Mouse (Mus musculus) midbrain, postnatal 0 days (tissue): ENCODE data around the gene Hoxd8. TPM values are rescaled to one million over a fixed set of nuclear protein-coding genes. Genes with fewer than 3 reads are reported as not detected.

ENCODE experiments used
- ATAC-seq: fragments of 200-750 bp; cut with Nextera tagmentation; 2 replicates; pipeline ENCODE4 v1.8.0; 2017; ENCODE audit warnings: moderate number of reproducible peaks, mild to moderate bottlenecking, moderate TSS enrichment, moderate library complexity; ENCODE audit not compliant: low FRiP score
- DNase-seq: peaks from one replicate; pipeline ENCODE4 v3.0.0-alpha.2; 2015; ENCODE audit warnings: low spot score
- H3K27ac ChIP-seq: fragments of 300-500 bp; sonication (generic); 2 replicates; pipeline ENCODE4 v1.5.1; 2014; ENCODE audit warnings: low read depth, mild to moderate bottlenecking, low read length, mixed read lengths
- H3K27me3 ChIP-seq: fragments of 300-500 bp; sonication (generic); 2 replicates; pipeline ENCODE4 v1.6.1; 2014; ENCODE audit warnings: low read length, control low read depth, mixed read lengths; ENCODE audit not compliant: insufficient read depth
- H3K36me3 ChIP-seq: fragments of 300-500 bp; sonication (generic); 2 replicates; pipeline ENCODE4 v1.6.1; 2014; ENCODE audit warnings: low read length, control low read depth, mixed read lengths; ENCODE audit not compliant: insufficient read depth
- H3K4me1 ChIP-seq: fragments of 300-500 bp; sonication (generic); 2 replicates; pipeline ENCODE4 v1.6.1; 2014; ENCODE audit warnings: mild to moderate bottlenecking, control low read depth, antibody characterized with exemption, low read length, mixed read lengths; ENCODE audit not compliant: insufficient read depth
- H3K4me2 ChIP-seq: fragments of 300-500 bp; sonication (generic); 2 replicates; pipeline ENCODE4 v1.6.1; 2014; ENCODE audit warnings: low read depth, mild to moderate bottlenecking, low read length, mixed read lengths; ENCODE audit not compliant: poor library complexity, severe bottlenecking
- H3K4me3 ChIP-seq: fragments of 300-500 bp; sonication (generic); 2 replicates; pipeline ENCODE4 v1.5.1; 2014; ENCODE audit warnings: low read depth, mild to moderate bottlenecking, low read length, moderate library complexity
- H3K9ac ChIP-seq: fragments of 300-500 bp; sonication (generic); replicated peaks from 2 replicates; pipeline ENCODE4 v1.6.1; 2014; ENCODE audit warnings: mild to moderate bottlenecking, low read length, moderate library complexity, mixed read lengths; ENCODE audit not compliant: poor library complexity, severe bottlenecking
- H3K9me3 ChIP-seq: fragments of 300-500 bp; sonication (generic); 2 replicates; pipeline ENCODE4 v1.6.1; 2016; ENCODE audit warnings: low read length, control low read depth
- CTCF ChIP-seq: IDR thresholded peaks from 2 replicates; pipeline ENCODE4 v1.5.1; 2016; ENCODE audit warnings: antibody characterized with exemption, mild to moderate bottlenecking
- WGBS: fragments of 180-500 bp; shearing (Covaris S2); extraction: QIAGEN DNeasy Blood & Tissue Kit; methylation state at CpG from one replicate; pipeline ENCODE4 v1.1.7; 2014; 5-methylcytosine and 5-hydroxymethylcytosine counted together
- polyA plus RNA-seq: library from polyadenylated mRNA; unstranded; fragments of >200 nt; fragmentation: Nextera tagmentation; extraction: Ambion mirVana; gene quantifications from 2 replicates; pipeline ENCODE4 v1.2.1, GENCODE M21; 2015
- total RNA-seq: library from RNA; depleted of rRNA; stranded (reverse); fragments of >200 nt; gene quantifications from 2 replicates; pipeline ENCODE4 v1.2.3, GENCODE M21; 2014

Gene Hoxd8
- total and polyA plus RNA-seq, 2 experiments from 2014 or later = 0.05 TPM; not detected in 1

GRCm38 (mm10) chr2:74661685-74662084 is 42.7 kb upstream of the Hoxd8 start:
- Histone ChIP-seq H3K4me2 (peak overlapping the region; percentile 36), H3K27ac (no peak overlapping the region), H3K4me1 (no peaks in the 10 kb centered on the region), H3K9ac (no peak overlapping the region), H3K9me3 (no peaks in the 10 kb centered on the region), H3K36me3 (no peaks in the 10 kb centered on the region), H3K27me3 (peaks cover 72% of the 10 kb centered on the region), H3K4me3 (peak overlapping the region; percentile 21; the same call in 1 of the 2 replicates)
- ATAC-seq (peak; percentile 62; the same call in 1 of the 2 replicates), DNase-seq (peak; percentile 83)
- whole genome bisulfite sequencing = 0% methylated on average over 14 of the region's 14 CpGs
- TF ChIP-seq CTCF = peak; percentile 73

GRCm38 (mm10) chr2:74663291-74663925 is 41.0 kb upstream of the Hoxd8 start:
- peaks cover under 1% of the 10 kb centered on the region; the same call in 1 of the 2 replicates for H3K4me1 ChIP-seq
- peak; percentile 84 for TF ChIP-seq CTCF
- H3K4me3 ChIP-seq = no peak overlapping the region
- peak; percentile 77 for DNase-seq
- no peaks in the 10 kb centered on the region for H3K9me3 ChIP-seq
- H3K4me2 ChIP-seq = no peak overlapping the region
- H3K27me3 ChIP-seq = peaks cover 85% of the 10 kb centered on the region
- no peaks in the 10 kb centered on the region for H3K36me3 ChIP-seq
- 6% methylated on average over 18 of the region's 18 CpGs for WGBS
- H3K27ac ChIP-seq = no peak overlapping the region
- H3K9ac ChIP-seq = no peak overlapping the region
- no peak for ATAC-seq

- no peak for ATAC-seq
- H3K27ac ChIP-seq = no peak overlapping the region
- H3K9me3 ChIP-seq = no peaks in the 10 kb centered on the region
- no peaks in the 10 kb centered on the region for H3K36me3 ChIP-seq
- no peak for TF ChIP-seq CTCF
- peaks cover 89% of the 10 kb centered on the region for H3K27me3 ChIP-seq
- no peak overlapping the region for H3K9ac ChIP-seq
- no peak for DNase-seq
- 4% methylated on average over 7 of the region's 7 CpGs for WGBS
- H3K4me3 ChIP-seq = no peak overlapping the region
- no peak overlapping the region for H3K4me2 ChIP-seq
- peaks cover 3% of the 10 kb centered on the region; the same call in 1 of the 2 replicates for H3K4me1 ChIP-seq
Measured at GRCm38 (mm10) chr2:74666411-74666810, 38.0 kb upstream of the Hoxd8 start.

GRCm38 (mm10) chr2:74667191-74667841 is 37.1 kb upstream of the Hoxd8 start:
- 2% methylated on average over 35 of the region's 36 CpGs for WGBS

GRCm38 (mm10) chr2:74667842-74668357 is 36.5 kb upstream of the Hoxd8 start, which contains the start of gene Hoxd13:
Hoxd13 (plus strand) TSS chr2:74668310.
- TF ChIP-seq CTCF = no peak
- WGBS = under 1% methylated on average over 14 of the region's 51 CpGs
- ATAC-seq (no peak), DNase-seq (no peak)
- no peak within 1 kb of the TSS for H3K9ac ChIP-seq
- H3K27me3 ChIP-seq = peaks cover 89% of the 10 kb centered on the region
- no peaks in the 10 kb centered on the region for H3K36me3 ChIP-seq
- peak within 1 kb of the TSS; percentile 26 for H3K4me2 ChIP-seq
- H3K4me1 ChIP-seq = peaks cover 3% of the 10 kb centered on the region; the same call in 1 of the 2 replicates
- H3K4me3 ChIP-seq = peak within 1 kb of the TSS; percentile 9; the same call in 1 of the 2 replicates
- H3K9me3 ChIP-seq = no peaks in the 10 kb centered on the region
- no peak within 1 kb of the TSS for H3K27ac ChIP-seq

More at GRCm38 (mm10) chr2:74667191-74667841, 37.1 kb upstream of the Hoxd8 start:
- no peak for TF ChIP-seq CTCF
- Histone ChIP-seq H3K27me3 (peaks cover 89% of the 10 kb centered on the region), H3K36me3 (no peaks in the 10 kb centered on the region), H3K27ac (no peak overlapping the region), H3K4me3 (no peak overlapping the region), H3K4me1 (peaks cover 3% of the 10 kb centered on the region; the same call in 1 of the 2 replicates), H3K4me2 (no peak overlapping the region), H3K9ac (no peak overlapping the region), H3K9me3 (no peaks in the 10 kb centered on the region)
- ATAC-seq = no peak
- DNase-seq = no peak
